Mouse (Mus musculus) layer of hippocampus, adult 9-11 months (tissue): ENCODE results near the gene Zfp580.
"Not testable (repeated sequence)": the region's sequence is repeated elsewhere in the genome, so short reads cannot be mapped to it uniquely, and the experiment has no call there.

Experiments
- DNase-seq: peaks from one replicate; pipeline ENCODE4 v3.0.0; 2022

Gene Zfp580

DNA sequence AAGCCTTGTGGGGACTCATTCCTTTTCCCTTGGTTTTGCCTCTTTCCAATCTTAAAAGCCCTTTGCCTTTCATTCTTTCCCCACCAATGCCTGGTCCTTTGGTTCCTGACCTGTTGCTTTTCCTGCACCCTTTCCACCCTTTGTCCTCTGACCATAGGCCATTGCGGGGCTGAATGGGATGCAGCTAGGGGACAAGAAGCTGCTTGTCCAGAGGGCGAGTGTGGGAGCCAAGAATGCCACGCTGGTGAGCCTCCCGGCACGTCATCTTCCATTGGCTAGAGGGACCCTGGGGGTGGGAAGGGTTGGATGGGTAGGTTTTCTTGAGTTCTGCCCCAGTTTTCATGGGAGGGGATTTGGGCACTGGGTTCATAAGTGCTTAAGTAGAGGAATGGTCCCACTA is 23.6 kb downstream of the Zfp580 start:
- DNase-seq, result no peak

DNA sequence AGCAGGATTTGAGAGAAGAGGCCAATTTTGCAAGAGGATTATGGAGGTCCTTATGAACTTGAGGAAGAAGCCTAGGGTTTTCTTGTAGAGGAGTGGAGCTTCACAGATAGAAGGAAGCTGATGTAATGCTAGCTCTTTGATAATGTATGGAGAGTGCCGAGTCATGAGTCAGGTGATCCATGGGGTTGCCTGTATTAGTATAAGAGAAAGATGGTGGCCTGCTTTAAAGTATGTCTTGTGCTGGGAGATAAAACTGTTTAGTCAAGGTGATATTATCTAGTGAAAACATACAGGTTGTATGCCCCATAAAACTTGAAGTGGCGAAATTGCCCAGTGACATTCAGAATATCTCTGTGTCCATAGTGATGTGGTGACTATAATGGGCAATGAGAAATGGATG is 25.6 kb downstream of the Zfp580 start:
- DNase-seq, result no peak

DNA sequence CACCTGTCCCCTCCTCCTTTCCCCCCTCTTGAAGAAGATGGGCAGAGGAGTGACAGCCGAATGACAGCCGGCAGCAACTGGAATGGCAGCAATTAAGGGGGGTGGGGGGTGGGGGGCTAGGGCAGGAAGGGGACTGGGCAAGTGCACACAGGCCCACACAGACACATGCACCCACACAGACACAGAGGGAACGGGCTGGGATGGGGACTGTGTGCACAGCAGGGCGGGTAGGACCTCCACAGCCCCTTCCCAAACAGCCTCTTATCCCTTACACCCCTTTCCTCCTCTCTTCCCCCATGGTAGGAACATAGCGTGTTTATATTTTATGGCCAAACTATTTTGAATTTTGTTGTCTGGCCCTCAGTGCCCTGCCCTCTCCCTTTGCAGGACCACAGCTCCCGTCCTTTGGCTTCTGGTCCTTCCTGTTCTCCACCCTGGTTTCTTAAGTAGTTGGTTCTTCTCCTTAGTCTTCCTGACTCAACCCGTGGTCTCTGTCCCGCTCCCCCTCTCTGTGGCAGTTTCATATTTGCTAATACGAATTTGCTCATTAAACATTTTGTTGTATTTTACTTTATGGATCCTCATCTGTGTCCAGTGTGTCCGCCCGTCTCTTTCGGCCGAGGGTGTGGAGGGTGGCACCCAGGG is 28.1 kb downstream of the Zfp580 start:
- DNase-seq, result not testable (repeated sequence)

DNA sequence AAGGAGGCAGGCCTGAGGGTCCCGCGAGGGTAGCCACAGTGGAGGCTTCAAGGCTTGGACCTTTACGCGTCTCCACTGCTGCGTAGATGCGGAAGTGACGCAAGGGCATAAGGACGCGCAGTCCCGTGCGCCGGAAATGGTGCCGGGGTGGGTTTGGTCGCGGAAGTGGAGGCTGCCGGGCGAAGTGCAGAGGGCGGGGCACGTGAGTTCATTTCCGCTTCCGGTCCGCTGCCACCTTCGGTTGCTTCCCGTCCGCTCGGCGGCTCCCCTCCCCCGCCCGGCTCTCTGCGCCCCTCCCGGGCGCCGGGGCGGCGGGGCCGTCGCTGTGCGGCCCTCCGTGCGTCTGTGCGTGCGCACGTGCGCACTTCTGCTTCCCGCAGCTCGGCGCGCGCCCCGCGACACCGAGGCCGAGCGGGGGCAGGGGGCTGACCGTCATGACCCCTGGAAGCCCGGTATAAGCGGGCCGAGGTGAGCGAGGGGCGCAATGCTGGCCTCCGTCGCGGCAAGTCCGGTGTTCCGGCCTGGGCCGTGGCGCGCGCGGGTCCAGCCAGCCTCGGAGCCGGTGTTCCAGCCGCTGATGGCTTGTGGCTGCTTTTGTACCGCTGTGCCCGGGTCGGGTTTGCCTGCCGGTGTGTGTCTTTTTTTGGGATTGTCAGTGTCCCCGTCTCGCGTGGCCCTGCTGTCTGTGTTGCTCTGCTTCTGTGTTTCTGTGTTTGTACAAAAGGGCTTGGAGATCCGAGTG is 28.8 kb downstream of the Zfp580 start, which contains the start of gene Epn1:
Gene Epn1, plus strand, starts transcription at position 226 of the 742 bp plus-strand sequence.
- DNase-seq, result peak; percentile 95

DNA sequence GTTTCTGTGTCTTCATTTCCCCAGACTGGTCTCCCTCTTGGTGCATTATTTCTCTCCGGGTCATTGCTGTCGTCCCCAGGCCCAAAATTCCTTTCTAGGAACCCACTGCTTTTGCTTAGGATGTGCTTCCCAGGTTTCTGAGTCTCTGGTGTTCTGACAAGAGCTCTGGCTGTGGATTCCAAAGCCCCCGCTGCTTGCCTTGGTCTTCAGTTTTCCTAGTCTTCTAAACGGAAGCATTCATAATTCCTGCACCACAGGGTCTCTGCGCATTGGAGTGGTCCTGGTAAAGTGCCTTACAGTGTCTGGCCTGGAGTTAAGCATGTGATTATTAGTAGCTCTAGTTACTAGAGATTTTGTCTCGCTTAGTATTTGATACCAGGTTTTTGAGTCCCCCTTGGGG is 29.5 kb downstream of the Zfp580 start:
- DNase-seq, result no peak

DNA sequence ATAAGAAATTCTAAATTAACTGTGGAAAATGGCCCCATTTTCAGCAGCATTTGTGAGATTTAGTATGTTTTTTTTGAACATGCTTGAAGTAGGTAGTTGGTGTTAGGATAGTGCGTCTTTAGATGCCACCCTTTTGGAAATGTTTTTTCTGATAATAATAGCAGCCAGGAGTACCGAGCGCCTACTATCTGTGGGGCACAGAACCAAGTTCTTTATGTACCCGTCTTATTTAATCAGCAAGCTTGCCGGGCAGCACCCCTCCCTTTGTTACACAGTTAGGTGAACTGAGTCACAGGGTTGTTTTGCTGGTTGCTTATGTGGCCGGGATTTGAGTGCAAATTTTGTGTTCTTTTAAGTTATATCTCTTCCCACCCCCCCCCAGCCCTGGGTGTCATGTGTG is 29.9 kb downstream of the Zfp580 start:
- no peak for DNase-seq

DNA sequence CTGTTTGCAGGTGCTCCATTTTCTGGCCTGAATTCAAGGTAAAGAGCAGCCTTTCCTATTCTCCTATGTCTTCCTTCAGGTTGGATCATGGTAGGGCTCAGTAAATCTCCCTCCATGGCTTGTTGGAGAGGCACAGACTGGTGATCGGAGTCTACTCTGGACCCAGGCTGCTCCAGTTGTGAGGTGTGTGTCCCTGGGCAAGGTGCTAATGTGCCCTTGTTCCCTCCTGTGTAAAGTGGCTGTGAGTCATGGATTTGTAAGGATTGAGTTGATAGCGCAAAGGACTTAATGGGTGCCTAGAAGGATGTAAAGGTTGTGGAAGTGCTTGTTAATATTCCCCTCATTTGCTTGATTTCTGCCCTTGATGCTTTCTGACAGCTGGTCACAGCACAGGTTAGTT is 30.6 kb downstream of the Zfp580 start:
- no peak for DNase-seq

DNA sequence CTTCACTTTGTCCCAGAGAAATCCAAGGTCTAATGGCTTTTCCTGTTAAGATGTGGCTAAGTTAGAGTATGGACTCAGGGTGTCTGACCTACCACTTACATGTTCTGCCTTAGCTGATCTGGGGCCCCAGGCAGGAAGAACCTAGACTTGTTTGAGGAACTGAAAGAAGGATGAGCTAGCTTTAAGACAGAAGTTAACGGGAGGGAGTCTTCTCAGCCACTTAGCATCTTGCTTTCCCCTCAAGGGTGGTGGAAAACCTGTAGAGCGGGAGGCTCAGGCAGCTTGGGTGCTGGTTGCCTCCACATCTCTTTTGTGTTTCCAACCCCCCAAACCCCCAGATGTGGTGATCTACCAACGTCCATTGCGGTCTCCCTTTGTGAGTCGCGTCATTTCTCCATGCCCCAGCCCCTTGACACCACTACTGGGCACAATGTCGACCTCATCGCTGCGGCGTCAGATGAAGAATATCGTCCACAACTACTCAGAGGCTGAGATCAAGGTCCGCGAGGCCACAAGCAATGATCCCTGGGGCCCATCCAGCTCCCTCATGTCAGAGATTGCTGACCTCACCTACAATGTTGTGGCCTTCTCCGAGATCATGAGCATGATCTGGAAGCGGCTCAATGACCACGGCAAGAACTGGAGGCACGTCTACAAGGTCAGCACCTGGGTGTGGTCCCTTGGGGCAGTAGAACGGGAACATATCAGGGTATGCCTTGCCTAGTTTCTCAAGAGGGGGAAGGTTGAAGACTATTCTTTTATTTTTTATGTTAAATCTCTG is 32.2 kb downstream of the Zfp580 start:
- DNase-seq, result no peak

DNA sequence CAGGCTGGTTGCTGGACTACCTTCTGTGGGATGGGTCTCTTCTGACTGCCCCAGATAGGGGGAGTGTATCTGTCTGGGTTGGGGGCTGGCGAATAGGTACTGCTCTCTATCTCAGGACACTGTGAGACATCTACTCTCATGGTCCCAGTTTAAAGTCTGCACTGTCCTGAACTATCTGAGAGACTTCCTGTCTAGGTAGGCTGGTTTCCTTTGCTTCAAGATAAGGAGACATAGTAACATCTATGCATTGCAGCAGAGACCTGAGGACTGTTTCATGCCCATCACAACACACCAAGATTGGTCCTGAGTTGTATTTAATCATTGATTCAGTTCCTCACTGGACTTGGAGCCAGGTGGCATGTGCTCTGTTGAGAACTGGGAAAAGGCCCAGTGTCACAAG is 34.2 kb downstream of the Zfp580 start:
- DNase-seq, result no peak

DNA sequence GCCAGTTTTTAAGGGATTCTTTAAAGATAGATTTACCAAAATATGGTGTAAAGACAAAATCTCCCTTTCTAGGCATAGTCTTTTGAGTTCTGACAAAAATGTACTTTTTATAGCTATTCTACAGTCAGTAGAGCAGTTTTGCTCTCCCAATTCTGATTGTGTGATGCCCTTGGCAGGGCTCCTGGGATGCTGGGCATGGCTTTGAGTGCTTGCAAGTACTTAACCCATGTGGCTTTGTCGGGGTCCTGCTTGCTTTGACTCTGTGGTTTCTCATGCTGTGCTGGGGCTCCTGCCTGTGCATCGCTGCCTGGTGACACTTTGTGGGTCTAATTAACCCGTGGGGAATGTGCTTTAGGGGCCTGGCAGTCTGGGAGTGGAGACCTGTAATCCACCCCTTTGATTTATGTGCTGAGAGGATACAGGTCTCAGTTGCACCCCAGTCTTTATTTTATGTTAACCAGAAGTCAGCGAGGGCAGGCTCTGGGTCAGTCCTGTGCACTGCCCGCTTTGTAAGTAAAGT is 35.6 kb downstream of the Zfp580 start:
- no peak for DNase-seq

DNA sequence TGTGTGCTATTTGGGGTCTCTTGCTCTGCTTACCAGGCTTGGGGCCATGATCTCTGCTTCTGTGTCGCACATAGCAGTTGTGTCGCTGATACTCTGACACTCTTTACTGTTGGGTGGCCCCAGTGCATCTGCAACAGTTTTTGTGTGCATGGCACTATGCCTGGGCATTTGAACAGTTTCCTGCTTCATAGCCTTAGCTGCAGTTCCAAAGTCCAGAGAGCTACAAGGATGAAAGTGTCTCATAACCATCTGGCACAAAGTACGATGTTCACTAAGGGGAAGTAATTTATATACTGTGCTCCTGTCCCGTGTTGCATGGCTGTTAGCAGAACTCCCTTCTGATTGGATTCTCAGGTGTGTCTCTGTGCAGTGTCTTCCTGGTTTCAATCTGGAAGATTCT is 36.5 kb downstream of the Zfp580 start:
- no peak for DNase-seq

DNA sequence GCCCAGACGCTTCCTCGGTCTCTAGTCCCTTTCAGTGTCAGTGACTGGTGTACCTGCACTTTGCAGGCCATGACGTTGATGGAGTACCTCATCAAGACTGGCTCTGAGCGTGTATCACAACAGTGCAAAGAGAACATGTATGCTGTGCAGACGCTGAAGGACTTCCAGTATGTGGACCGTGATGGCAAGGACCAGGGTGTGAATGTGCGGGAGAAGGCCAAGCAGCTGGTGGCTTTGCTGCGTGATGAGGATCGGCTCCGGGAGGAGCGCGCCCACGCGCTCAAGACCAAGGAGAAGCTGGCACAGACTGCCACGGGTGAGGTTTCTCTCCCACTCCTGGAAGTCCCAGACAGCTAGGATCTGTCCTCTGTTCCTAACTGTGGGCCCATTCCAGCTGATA is 38.5 kb downstream of the Zfp580 start:
- DNase-seq, result peak; percentile 33

DNA sequence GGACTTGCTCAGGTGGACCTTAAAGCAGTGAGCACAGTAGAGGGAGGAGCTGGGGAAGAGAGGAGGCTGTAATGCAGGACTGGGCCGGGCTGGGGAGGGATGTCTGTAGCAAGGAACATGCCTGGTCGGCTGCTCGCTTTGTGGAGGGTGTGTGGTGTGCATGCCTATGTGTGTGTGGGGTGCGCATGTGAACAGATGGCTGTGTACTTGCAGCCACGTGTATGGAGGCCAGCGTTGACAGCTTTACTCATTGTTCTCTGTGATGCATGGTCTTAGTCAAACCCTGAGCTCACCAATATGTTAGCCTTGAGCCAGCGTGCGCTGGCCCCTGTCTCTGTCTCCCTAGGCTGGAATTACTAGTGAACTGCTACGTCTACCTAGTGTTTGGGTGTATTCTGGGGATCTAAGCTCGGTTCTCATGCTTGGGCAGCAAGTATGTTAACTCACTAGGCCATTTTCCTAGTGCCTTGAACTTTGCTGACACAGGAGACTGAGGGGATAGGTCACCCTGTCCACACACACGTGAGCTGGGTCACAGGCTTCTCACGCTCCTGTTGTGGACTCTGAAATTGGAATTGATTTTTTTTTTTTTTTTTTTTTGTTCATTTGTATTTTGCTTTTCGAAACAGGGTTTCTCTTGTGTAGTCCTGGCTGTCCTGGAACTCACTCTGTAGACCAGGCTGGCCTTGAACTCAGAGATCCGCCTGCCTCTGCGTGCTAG is 39.8 kb downstream of the Zfp580 start:
- DNase-seq, result peak; percentile 70

DNA sequence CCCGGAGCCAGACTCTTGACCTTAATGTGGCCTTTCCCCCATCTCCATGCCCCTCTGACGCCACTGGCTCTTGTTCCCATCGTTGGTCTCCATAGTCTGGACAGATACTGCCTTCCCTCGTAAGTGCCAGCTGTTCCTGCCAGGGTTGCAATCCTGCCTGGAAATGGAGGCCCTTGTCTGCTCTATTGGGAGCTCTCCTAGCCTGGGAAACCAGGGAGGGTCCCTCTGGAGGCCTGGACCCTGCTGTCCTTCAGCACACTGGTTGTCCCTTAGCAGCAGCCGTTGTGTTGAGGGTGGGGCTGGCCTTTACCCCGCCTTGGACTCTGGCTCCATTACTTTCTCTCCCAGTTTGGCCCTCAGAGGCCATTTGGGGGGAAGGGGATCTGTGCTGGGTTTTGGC is 41.0 kb downstream of the Zfp580 start:
- no peak for DNase-seq

DNA sequence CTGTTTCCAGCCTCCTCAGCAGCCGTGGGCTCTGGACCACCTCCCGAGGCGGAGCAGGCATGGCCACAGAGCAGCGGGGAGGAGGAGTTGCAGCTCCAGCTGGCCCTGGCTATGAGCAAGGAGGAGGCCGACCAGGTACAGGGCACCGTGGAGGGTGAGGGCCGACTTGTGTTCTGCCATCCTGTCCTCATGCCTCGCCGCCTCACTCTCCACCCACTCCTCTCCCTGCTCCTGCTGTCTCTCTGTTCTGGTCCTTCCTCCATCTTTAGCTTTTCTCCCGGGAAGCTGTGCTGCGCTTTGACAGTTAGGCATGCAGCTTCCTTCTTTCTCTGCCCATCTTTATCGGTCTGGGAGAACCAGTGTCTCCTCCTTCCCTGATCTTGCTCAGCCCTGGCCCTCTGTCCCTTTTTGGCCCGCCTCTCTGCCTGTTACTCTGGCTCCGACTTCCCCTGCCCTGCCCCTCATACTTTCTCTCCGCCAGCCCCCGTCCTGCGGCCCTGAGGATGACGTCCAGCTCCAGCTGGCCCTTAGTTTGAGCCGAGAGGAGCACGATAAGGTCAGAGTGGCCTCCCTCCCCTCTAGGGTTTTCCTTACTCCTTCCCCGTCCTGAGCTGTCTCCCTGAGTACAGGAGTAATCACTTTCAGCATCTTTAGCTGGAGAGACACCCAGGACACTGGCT is 41.6 kb downstream of the Zfp580 start:
- DNase-seq, result peak; percentile 62

DNA sequence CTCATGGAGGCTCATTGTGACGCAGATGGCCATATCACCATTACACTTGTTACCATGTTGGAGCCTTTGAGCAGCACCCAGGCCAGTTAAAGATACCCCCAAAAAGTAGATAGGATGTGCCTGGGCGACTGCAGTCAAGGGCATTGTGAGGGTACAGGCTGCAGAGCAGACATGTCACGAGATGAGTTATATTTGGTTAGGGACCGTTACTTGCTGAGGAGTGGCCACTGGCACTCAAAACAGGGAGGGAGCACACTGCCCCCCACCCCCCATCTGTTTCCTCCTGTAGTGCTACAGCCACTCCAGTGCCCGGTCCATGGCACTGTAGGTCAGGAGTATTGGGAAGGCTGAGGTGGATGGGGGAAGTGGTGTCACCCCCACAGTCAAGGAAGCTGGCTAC is 47.4 kb downstream of the Zfp580 start:
- no peak for DNase-seq

DNA sequence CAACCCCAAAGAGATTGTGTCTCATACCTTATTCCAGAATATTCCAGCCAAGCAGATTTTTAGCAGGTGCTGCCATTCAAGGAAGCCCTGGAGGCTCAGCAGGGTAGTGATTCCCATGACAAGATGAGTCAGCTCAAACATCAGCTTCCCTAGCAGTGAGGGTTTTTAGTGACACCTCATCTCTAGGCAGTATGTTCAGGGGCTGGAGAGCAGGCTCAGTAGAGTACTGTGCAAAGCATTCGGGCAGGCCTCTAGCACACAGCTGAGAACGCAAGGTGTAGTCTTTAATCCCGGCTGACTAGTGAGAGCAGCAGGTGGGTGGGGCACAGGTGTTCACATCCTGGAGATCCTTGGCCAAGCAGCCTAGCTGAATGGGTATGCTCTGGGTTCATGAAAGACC is 48.5 kb downstream of the Zfp580 start:
- DNase-seq, result no peak

DNA sequence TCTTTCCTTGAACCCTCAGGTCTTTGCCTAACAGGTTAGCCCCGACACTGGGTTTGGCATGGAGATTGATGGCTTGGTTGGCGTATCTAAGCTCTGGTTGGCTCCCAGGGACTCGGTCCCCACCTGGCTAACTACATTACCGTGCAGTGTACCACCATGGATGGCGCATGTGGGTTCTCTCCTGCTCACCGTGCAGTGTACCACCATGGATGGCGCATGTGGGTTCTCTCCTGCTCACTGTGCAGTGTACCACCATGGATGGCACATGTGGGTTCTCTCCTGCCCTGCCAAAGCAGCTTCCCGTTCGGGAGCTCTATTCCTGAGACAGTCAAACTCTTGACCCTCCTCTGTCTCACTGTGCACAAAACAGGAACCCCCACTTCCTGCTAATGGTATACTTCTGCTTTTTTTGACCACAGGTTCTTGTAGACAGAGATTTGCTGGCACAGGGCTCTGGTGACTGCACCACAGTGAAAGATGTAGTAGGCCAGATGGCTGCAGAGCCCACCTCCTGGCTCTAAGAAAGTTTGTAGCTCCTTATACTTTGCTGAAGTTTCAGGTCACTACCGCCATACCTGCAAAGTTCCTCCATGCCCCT is 49.8 kb downstream of the Zfp580 start:
- peak; percentile 81 for DNase-seq

DNA sequence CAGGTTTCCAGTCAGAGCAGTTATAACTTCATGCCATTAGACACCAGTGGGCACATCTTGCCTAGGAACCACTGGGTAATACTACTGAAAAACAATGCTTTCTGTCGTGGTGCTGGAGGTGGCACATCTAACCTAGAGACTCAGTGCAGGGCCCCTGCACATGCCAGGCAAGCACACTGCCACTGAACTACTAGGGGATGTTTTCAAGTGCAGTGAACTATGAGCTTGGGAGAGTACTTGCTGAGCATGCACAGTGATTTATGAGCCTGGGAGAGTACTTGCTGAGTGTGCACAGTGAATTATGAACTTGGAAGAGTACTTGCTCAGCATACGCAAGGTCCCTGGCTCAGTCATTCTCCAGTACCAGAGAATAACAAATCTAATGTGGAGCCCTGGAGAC is 51.2 kb downstream of the Zfp580 start:
- no peak for DNase-seq
